Mouse (Mus musculus): Measurements from ENCODE around the gene Rere. TPM values are rescaled to one million over a fixed set of nuclear protein-coding genes. Genes with fewer than 3 reads are reported as not detected.

Gene Rere
- total RNA-seq, 1 experiment: 21.7 TPM

- Histone ChIP-seq H3K36me3 (ENCODE audit: control insufficient read depth, insufficient read depth, low read length, poor library complexity, severe bottlenecking) (0 out of 2 replicates have a peak, but pooled peaks cover 2% of the 10 kb centered on the region), H3K4me3 (ENCODE audit: insufficient read depth in 1 of 2, low read depth in 1 of 2, low read length in 2 of 2, poor library complexity in 1 of 2, severe bottlenecking in 1 of 2) (no peak overlapping the region), H3K9ac (ENCODE audit: insufficient read depth, low read depth, low read length, poor library complexity, severe bottlenecking) (no peak overlapping the region), H3K9me3 (ENCODE audit: control insufficient read depth, insufficient read depth, low read depth, low read length) (no peaks in the 10 kb centered on the region), H3K4me1 (ENCODE audit: control insufficient read depth in 2 of 2, insufficient read depth in 2 of 2, low read length in 2 of 2, poor library complexity in 1 of 2) (peaks cover 0 to 4% of the 10 kb centered on the region in 2 experiments; a peak in 1 of 4 replicates), H3K27ac (ENCODE audit: insufficient read depth, low read depth, low read length, poor library complexity, severe bottlenecking) (no peak overlapping the region)
- in situ Hi-C loops (cut with MboI; ENCODE audit: low sequenced_read_pairs in 2 of 2, unreplicated experiment in 2 of 2): no loop called here
- no peak for TF ChIP-seq ZNF384 (IDR thresholded peaks at IDR 0.05; ENCODE audit: low read depth, low read length)
- TF ChIP-seq CHD2 (IDR thresholded peaks at IDR 0.05; ENCODE audit: low read depth, low read length): no peak
- TF ChIP-seq ZC3H11A (IDR thresholded peaks at IDR 0.05; ENCODE audit: borderline replicate concordance, low read depth, low read length): no peak
- TF ChIP-seq MAFK (IDR thresholded peaks at IDR 0.05; ENCODE audit: insufficient read depth, low read depth, low read length): no peak
- TF ChIP-seq HCFC1 (IDR thresholded peaks at IDR 0.05; ENCODE audit: borderline replicate concordance, insufficient read depth, low read length): no peak
- DNase-seq (ENCODE audit: low read depth, low spot score): no peak
These were observed 103.5 kb downstream of the Rere start for GRCm38 (mm10) chr4:150384899-150385298.

- H3K4me3 ChIP-seq (ENCODE audit: insufficient read depth in 1 of 2, low read depth in 1 of 2, low read length in 2 of 2, poor library complexity in 1 of 2, severe bottlenecking in 1 of 2): no peak overlapping the region
- no peak overlapping the region for H3K27ac ChIP-seq (ENCODE audit: insufficient read depth, low read depth, low read length, poor library complexity, severe bottlenecking)
- 0 out of 2 replicates have a peak, but pooled peaks cover 2% of the 10 kb centered on the region for H3K36me3 ChIP-seq (ENCODE audit: control insufficient read depth, insufficient read depth, low read length, poor library complexity, severe bottlenecking)
- in situ Hi-C loops (cut with MboI; ENCODE audit: low sequenced_read_pairs in 2 of 2, unreplicated experiment in 2 of 2): no loop called here
- no peak for TF ChIP-seq CHD2 (IDR thresholded peaks at IDR 0.05; ENCODE audit: low read depth, low read length)
- no peak for TF ChIP-seq ZNF384 (IDR thresholded peaks at IDR 0.05; ENCODE audit: low read depth, low read length)
- no peak for TF ChIP-seq MAFK (IDR thresholded peaks at IDR 0.05; ENCODE audit: insufficient read depth, low read depth, low read length)
- TF ChIP-seq HCFC1 (IDR thresholded peaks at IDR 0.05; ENCODE audit: borderline replicate concordance, insufficient read depth, low read length): no peak
- no peak for TF ChIP-seq ZC3H11A (IDR thresholded peaks at IDR 0.05; ENCODE audit: borderline replicate concordance, low read depth, low read length)
- no peak for DNase-seq (ENCODE audit: low read depth, low spot score)
- no peaks in the 10 kb centered on the region for H3K9me3 ChIP-seq (ENCODE audit: control insufficient read depth, insufficient read depth, low read depth, low read length)
- H3K4me1 ChIP-seq (ENCODE audit: control insufficient read depth in 2 of 2, insufficient read depth in 2 of 2, low read length in 2 of 2, poor library complexity in 1 of 2): no peaks in the 10 kb centered on the region; a peak in 1 of 4 replicates
- H3K9ac ChIP-seq (ENCODE audit: insufficient read depth, low read depth, low read length, poor library complexity, severe bottlenecking): no peak overlapping the region
These were observed 107.1 kb downstream of the Rere start for GRCm38 (mm10) chr4:150388518-150388917.

- H3K36me3 ChIP-seq (ENCODE audit: control insufficient read depth, insufficient read depth, low read length, poor library complexity, severe bottlenecking): 0 out of 2 replicates have a peak, but pooled peaks cover 2% of the 10 kb centered on the region
- no peaks in the 10 kb centered on the region for H3K9me3 ChIP-seq (ENCODE audit: control insufficient read depth, insufficient read depth, low read depth, low read length)
- H3K4me1 ChIP-seq (ENCODE audit: control insufficient read depth in 2 of 2, insufficient read depth in 2 of 2, low read length in 2 of 2, poor library complexity in 1 of 2): peaks cover 4% of the 10 kb centered on the region in 2 experiments; a peak in 1 of 4 replicates
- DNase-seq (ENCODE audit: low read depth, low spot score): no peak
- in situ Hi-C loops (cut with MboI; ENCODE audit: low sequenced_read_pairs in 2 of 2, unreplicated experiment in 2 of 2): no loop called here
- H3K27ac ChIP-seq (ENCODE audit: insufficient read depth, low read depth, low read length, poor library complexity, severe bottlenecking): no peak overlapping the region
- no peak overlapping the region for H3K9ac ChIP-seq (ENCODE audit: insufficient read depth, low read depth, low read length, poor library complexity, severe bottlenecking)
- TF ChIP-seq ZC3H11A (IDR thresholded peaks at IDR 0.05; ENCODE audit: borderline replicate concordance, low read depth, low read length) (no peak), ZNF384 (IDR thresholded peaks at IDR 0.05; ENCODE audit: low read depth, low read length) (no peak), CHD2 (IDR thresholded peaks at IDR 0.05; ENCODE audit: low read depth, low read length) (no peak), MAFK (IDR thresholded peaks at IDR 0.05; ENCODE audit: insufficient read depth, low read depth, low read length) (no peak), HCFC1 (IDR thresholded peaks at IDR 0.05; ENCODE audit: borderline replicate concordance, insufficient read depth, low read length) (no peak)
- no peak overlapping the region for H3K4me3 ChIP-seq (ENCODE audit: insufficient read depth in 1 of 2, low read depth in 1 of 2, low read length in 2 of 2, poor library complexity in 1 of 2, severe bottlenecking in 1 of 2)
These were observed 112.2 kb downstream of the Rere start for GRCm38 (mm10) chr4:150393607-150394006.

GRCm38 (mm10) chr4:150394091-150394490, 112.6 kb downstream of the Rere start:
- H3K4me1 ChIP-seq (ENCODE audit: control insufficient read depth in 2 of 2, insufficient read depth in 2 of 2, low read length in 2 of 2, poor library complexity in 1 of 2): peaks cover 4 to 6% of the 10 kb centered on the region in 2 experiments; a peak in 1 of 4 replicates
- in situ Hi-C loops (cut with MboI; ENCODE audit: low sequenced_read_pairs in 2 of 2, unreplicated experiment in 2 of 2): no loop called here
- H3K9me3 ChIP-seq (ENCODE audit: control insufficient read depth, insufficient read depth, low read depth, low read length): no peaks in the 10 kb centered on the region
- no peak overlapping the region for H3K4me3 ChIP-seq (ENCODE audit: insufficient read depth in 1 of 2, low read depth in 1 of 2, low read length in 2 of 2, poor library complexity in 1 of 2, severe bottlenecking in 1 of 2)
- no peak for TF ChIP-seq ZNF384 (IDR thresholded peaks at IDR 0.05; ENCODE audit: low read depth, low read length)
- no peak for TF ChIP-seq CHD2 (IDR thresholded peaks at IDR 0.05; ENCODE audit: low read depth, low read length)
- no peak for TF ChIP-seq MAFK (IDR thresholded peaks at IDR 0.05; ENCODE audit: insufficient read depth, low read depth, low read length)
- TF ChIP-seq ZC3H11A (IDR thresholded peaks at IDR 0.05; ENCODE audit: borderline replicate concordance, low read depth, low read length): no peak
- no peak for TF ChIP-seq HCFC1 (IDR thresholded peaks at IDR 0.05; ENCODE audit: borderline replicate concordance, insufficient read depth, low read length)
- no peak for DNase-seq (ENCODE audit: low read depth, low spot score)
- no peak overlapping the region for H3K9ac ChIP-seq (ENCODE audit: insufficient read depth, low read depth, low read length, poor library complexity, severe bottlenecking)
- H3K36me3 ChIP-seq (ENCODE audit: control insufficient read depth, insufficient read depth, low read length, poor library complexity, severe bottlenecking): 0 out of 2 replicates have a peak, but pooled peaks cover 2% of the 10 kb centered on the region
- no peak overlapping the region for H3K27ac ChIP-seq (ENCODE audit: insufficient read depth, low read depth, low read length, poor library complexity, severe bottlenecking)
